Mouse (Mus musculus): Measurements from ENCODE around the gene Thrb. TPM values are rescaled to one million over a fixed set of nuclear protein-coding genes. Genes with fewer than 3 reads are reported as not detected.

The Thrb gene
- polyA plus RNA-seq (2012; rRNA removed): 0.96 and 1.1 TPM in 2 replicates

DNA sequence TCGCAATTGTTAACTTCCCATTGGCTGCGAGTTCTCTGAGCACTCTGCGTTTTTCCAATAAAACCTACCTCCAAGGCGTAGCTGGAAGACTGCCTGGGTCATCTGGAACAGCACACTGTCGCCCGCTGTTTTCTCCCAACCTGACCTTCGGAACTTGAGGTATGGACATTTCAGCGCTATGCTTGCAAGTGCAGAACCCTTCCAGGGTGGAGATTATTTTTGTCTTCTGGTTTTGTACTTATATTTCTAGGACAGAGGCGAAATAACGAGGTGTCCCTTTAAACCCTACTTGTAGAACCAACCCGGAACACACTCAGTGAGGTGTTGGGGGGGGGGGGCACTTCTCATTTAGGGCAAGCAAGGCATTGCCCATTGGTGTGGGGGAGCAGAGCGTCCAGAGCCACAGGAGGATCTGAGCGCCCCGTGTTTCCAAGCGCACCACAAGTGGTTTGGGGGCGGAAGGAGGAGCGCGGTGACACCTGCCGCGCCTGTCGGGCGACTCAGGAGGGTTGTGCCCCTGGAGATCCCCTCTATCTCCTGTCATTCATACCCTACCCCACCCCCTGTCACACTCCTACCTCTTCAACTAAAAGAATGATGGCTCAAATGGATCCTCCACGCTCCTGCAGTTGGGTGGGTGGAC lies at the start of gene Thrb:
Gene Thrb (plus strand): TSS at position 576 of the 643 bp plus-strand sequence.

Data from liver, embryonic 14 days (tissue).